Mouse (Mus musculus) embryonic stem cell, embryonic (primary cell): Measurements from ENCODE around the gene Iqcg.

Experiments
- CTCF ChIA-PET, 4 experiments: fragments of 300-600 bp in 2 of 4; fragments of 350-600 bp in 2 of 4; sonication (Branson Sonifier 250); formaldehyde crosslinking; loops; one replicate each; lab custom pipeline; 2022; ENCODE audit warnings: inconsistent platforms in 2 of 4; lab: Charles Lee
- POLR2A ChIA-PET, 4 experiments: fragments of 300-600 bp in 2 of 4; fragments of 350-600 bp in 2 of 4; sonication (Branson Sonifier 250); formaldehyde crosslinking; loops; one replicate each; lab custom pipeline; 2022; ENCODE audit warnings: antibody characterized with exemption in 4 of 4, inconsistent platforms in 1 of 4; lab: Charles Lee

Iqcg gene

GRCm38 (mm10) chr16:33056095-33056785 is at the start of gene Iqcg, which contains the start of gene Rpl35a:
Iqcg (minus strand) TSS chr16:33056218.
Rpl35a (plus strand) TSS chr16:33056453.
- CTCF ChIA-PET: interaction anchor here (0.6 to 2.0 kb wide), 8 partner anchors 32 to 1476 kb away, joined by 3 to 13 read pairs (median 4); no protein-coding TSS in a partner anchor

GRCm38 (mm10) chr16:33085666-33086065 is 29.6 kb upstream of the Iqcg start:
- POLR2A ChIA-PET: interaction anchor here in 1 of 4 experiments (0.8 to 1.7 kb wide), 6 partner anchors 9 to 252 kb away, joined by 3 to 7 read pairs (median 4); partner anchors contain the start of gene Iqcg
- CTCF ChIA-PET: no interaction called here

More at GRCm38 (mm10) chr16:33056095-33056785, at the start of gene Iqcg, which contains the start of gene Rpl35a:
- POLR2A ChIA-PET: interaction anchor here (0.5 to 10.5 kb wide), 222 partner anchors 8 to 1640 kb away, joined by 3 to 189 read pairs (median 4); partner anchors contain the start of genes Osbpl11 (in 3 of the 4), Lrch3 (in 2 of the 4), Tnk2 (in 2 of the 4) and Cep19 (in 1 of the 4)

GRCm38 (mm10) chr16:33083996-33084395 is 28.0 kb upstream of the Iqcg start:
- ChIA-PET CTCF (no interaction called here), POLR2A (interaction anchor here in 1 of 4 experiments (1.7 kb wide), 1 partner anchor 29 kb away, joined by 5 read pairs; the partner anchor contains the start of gene Iqcg)

- CTCF ChIA-PET: interaction anchor here in 1 of 4 experiments (0.7 kb wide), 1 partner anchor 72 kb away, joined by 4 read pairs; no protein-coding TSS in a partner anchor
- POLR2A ChIA-PET: interaction anchor here in 2 of 4 experiments (0.8 to 1.3 kb wide), 3 partner anchors 10 to 27 kb away, joined by 3 to 5 read pairs (median 3); partner anchors contain the start of genes Iqcg (in 1 of the 2) and Rpl35a (in 1 of the 2)
These were observed 26.9 kb upstream of the Iqcg start for GRCm38 (mm10) chr16:33082951-33083350.

- ChIA-PET CTCF (no interaction called here), POLR2A (interaction anchor here in 1 of 4 experiments (0.6 to 1.0 kb wide), 4 partner anchors 10 to 900 kb away, joined by 3 to 5 read pairs (median 4); partner anchors contain the start of genes Iqcg and Lmln)
These were observed 24.0 kb upstream of the Iqcg start for GRCm38 (mm10) chr16:33080063-33080462.

GRCm38 (mm10) chr16:33077069-33077627 is 21.1 kb upstream of the Iqcg start:
- CTCF ChIA-PET: interaction anchor here in 2 of 4 experiments (0.6 kb wide), 2 partner anchors 81 to 133 kb away, joined by 3 to 9 read pairs; no protein-coding TSS in a partner anchor
- POLR2A ChIA-PET: interaction anchor here (1.1 to 11.9 kb wide), 8 partner anchors 9 to 333 kb away, joined by 3 to 189 read pairs (median 4); partner anchors contain the start of genes Iqcg (in 3 of the 4), Lmln (in 2 of the 4), Rpl35a (in 2 of the 4) and Osbpl11 (in 1 of the 4)

- CTCF ChIA-PET: interaction anchor here in 2 of 4 experiments (0.6 to 0.7 kb wide), 4 partner anchors 66 to 602 kb away, joined by 3 to 5 read pairs (median 4); no protein-coding TSS in a partner anchor
- POLR2A ChIA-PET: interaction anchor here (0.6 to 11.9 kb wide), 15 partner anchors 10 to 630 kb away, joined by 3 to 189 read pairs (median 3); partner anchors contain the start of genes Iqcg (in 2 of the 4), Lmln (in 2 of the 4), Osbpl11 (in 1 of the 4) and Rpl35a (in 1 of the 4)
These were observed 20.1 kb upstream of the Iqcg start for GRCm38 (mm10) chr16:33076078-33076477.

GRCm38 (mm10) chr16:33074967-33075366 is 18.9 kb upstream of the Iqcg start:
- CTCF ChIA-PET: interaction anchor here in 1 of 4 experiments (0.7 kb wide), 2 partner anchors 28 to 225 kb away, joined by 3 read pairs; no protein-coding TSS in a partner anchor
- POLR2A ChIA-PET: interaction anchor here in 2 of 4 experiments (1.2 to 11.9 kb wide), 3 partner anchors 15 to 290 kb away, joined by 3 to 189 read pairs (median 3); partner anchors contain the start of genes Iqcg (in 2 of the 2), Rpl35a (in 2 of the 2) and Lmln (in 1 of the 2)

- ChIA-PET POLR2A (interaction anchor here (0.8 to 11.9 kb wide), 8 partner anchors 10 to 173 kb away, joined by 3 to 189 read pairs (median 4); partner anchors contain the start of genes Iqcg (in 4 of the 4), Lmln (in 3 of the 4) and Rpl35a (in 3 of the 4)), CTCF (interaction anchor here in 2 of 4 experiments (0.6 to 1.6 kb wide), 3 partner anchors 69 to 93 kb away, joined by 3 to 5 read pairs (median 4); no protein-coding TSS in a partner anchor)
These were observed 17.0 kb upstream of the Iqcg start for GRCm38 (mm10) chr16:33072871-33073557.

- CTCF ChIA-PET: interaction anchor here in 3 of 4 experiments (0.6 to 1.0 kb wide), 9 partner anchors 8 to 830 kb away, joined by 3 to 9 read pairs (median 3); partner anchors contain the start of gene Lmln (in 1 of the 3)
- POLR2A ChIA-PET: interaction anchor here (0.6 to 11.9 kb wide), 11 partner anchors 9 to 814 kb away, joined by 3 to 189 read pairs (median 4); partner anchors contain the start of genes Iqcg (in 3 of the 4), Rpl35a (in 3 of the 4), Lmln (in 2 of the 4) and Osbpl11 (in 1 of the 4)
These were observed 14.9 kb upstream of the Iqcg start for GRCm38 (mm10) chr16:33070928-33071327.

GRCm38 (mm10) chr16:33064636-33065035 is 8.6 kb upstream of the Iqcg start:
- CTCF ChIA-PET: no interaction called here
- POLR2A ChIA-PET: interaction anchor here in 3 of 4 experiments (0.6 to 10.5 kb wide), 7 partner anchors 9 to 46 kb away, joined by 3 to 189 read pairs (median 3); partner anchors contain the start of genes Iqcg (in 3 of the 3) and Rpl35a (in 2 of the 3)

- POLR2A ChIA-PET: interaction anchor here in 3 of 4 experiments (0.5 to 10.5 kb wide), 27 partner anchors 7 to 739 kb away, joined by 3 to 189 read pairs (median 3); partner anchors contain the start of gene Osbpl11 (in 1 of the 3)
- CTCF ChIA-PET: interaction anchor here in 1 of 4 experiments (0.5 kb wide), 1 partner anchor 40 kb away, joined by 4 read pairs; no protein-coding TSS in a partner anchor
These were observed 7.2 kb upstream of the Iqcg start for GRCm38 (mm10) chr16:33063267-33063666.

- CTCF ChIA-PET: interaction anchor here in 3 of 4 experiments (0.5 to 1.2 kb wide), 3 partner anchors 8 to 197 kb away, joined by 3 to 4 read pairs (median 3); no protein-coding TSS in a partner anchor
These were observed 6.7 kb upstream of the Iqcg start for GRCm38 (mm10) chr16:33062682-33063131.

GRCm38 (mm10) chr16:33062024-33062681 is 6.1 kb upstream of the Iqcg start, which contains the start of gene Lmln:
Lmln (plus strand) TSS chr16:33062521.
- CTCF ChIA-PET: interaction anchor here in 3 of 4 experiments (0.5 to 1.3 kb wide), 7 partner anchors 9 to 410 kb away, joined by 3 to 14 read pairs (median 3); no protein-coding TSS in a partner anchor
- POLR2A ChIA-PET: interaction anchor here (0.5 to 10.5 kb wide), 44 partner anchors 8 to 711 kb away, joined by 3 to 189 read pairs (median 4); partner anchors contain the start of genes Osbpl11 (in 1 of the 4) and Snx4 (in 1 of the 4)

More at GRCm38 (mm10) chr16:33062682-33063131, 6.7 kb upstream of the Iqcg start:
- POLR2A ChIA-PET: interaction anchor here (0.5 to 10.5 kb wide), 38 partner anchors 8 to 740 kb away, joined by 3 to 189 read pairs (median 3); partner anchors contain the start of gene Osbpl11 (in 2 of the 4)

GRCm38 (mm10) chr16:33061400-33061799 is 5.4 kb upstream of the Iqcg start:
- ChIA-PET POLR2A (interaction anchor here (0.5 to 10.5 kb wide), 31 partner anchors 7 to 1476 kb away, joined by 3 to 189 read pairs (median 4); partner anchors contain the start of genes Osbpl11 (in 1 of the 4) and Snx4 (in 1 of the 4)), CTCF (interaction anchor here (0.5 to 1.3 kb wide), 4 partner anchors 10 to 403 kb away, joined by 3 to 5 read pairs (median 4); no protein-coding TSS in a partner anchor)
